In the genomic region with DNA sequence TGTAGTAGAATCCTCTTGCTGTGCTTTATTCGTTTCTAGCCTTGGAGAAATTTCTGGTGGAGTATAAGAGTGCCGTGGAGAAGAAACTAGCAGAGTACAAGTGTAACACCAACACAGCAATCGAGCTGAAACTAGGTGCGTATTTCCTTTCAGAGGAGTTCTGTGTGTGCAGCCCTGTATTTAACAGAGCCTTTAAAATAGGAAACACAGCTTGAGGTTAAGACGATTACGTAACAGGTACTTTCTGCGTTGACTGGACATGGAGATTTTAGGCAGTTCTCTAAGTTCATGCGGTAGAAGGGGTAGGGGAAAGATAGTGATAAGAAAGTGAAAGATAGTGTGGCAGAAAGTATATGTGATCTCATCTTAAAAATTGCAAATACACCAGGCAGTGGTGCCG, we compare ENCODE assay signal across 8 mouse cellular contexts. TPM values are rescaled to one million over a fixed set of nuclear protein-coding genes. Genes with fewer than 3 reads are reported as not detected.
DNase-seq lines count a peak whose midpoint lies in the region; ATAC-seq and TF ChIP-seq lines count a peak whose summit lies in the region.

No protein-coding gene starts in this region.

- peak overlapping the region; percentile 86 for H3K9ac ChIP-seq in forebrain, embryonic 11.5 days (ENCODE audit: low read length)
- H3K9ac ChIP-seq in liver, embryonic 14.5 days (replicated peaks), result peak overlapping the region; percentile 84
- H3K9ac ChIP-seq in stomach, postnatal 0 days (ENCODE audit: low read length), result peak overlapping the region; percentile 88

- no peaks in the 10 kb centered on the region for H3K27me3 ChIP-seq in spleen, adult 2 months (ENCODE audit: control insufficient read depth, insufficient read depth, low read length)
- no peaks in the 10 kb centered on the region for H3K27me3 ChIP-seq in forebrain, embryonic 11.5 days (ENCODE audit: control insufficient read depth, insufficient read depth, low read length)
- no peaks in the 10 kb centered on the region for H3K27me3 ChIP-seq in liver, embryonic 14.5 days (ENCODE audit: control insufficient read depth, insufficient read depth, low read length)
- H3K27me3 ChIP-seq in stomach, postnatal 0 days (ENCODE audit: control insufficient read depth, insufficient read depth, low read length), result no peaks in the 10 kb centered on the region

- peak overlapping the region; percentile 61 for H3K4me2 ChIP-seq in forebrain, embryonic 11.5 days (ENCODE audit: low read depth, low read length, severe bottlenecking)
- peak overlapping the region; percentile 82 for H3K4me2 ChIP-seq in liver, embryonic 14.5 days (ENCODE audit: low read depth)
- peak overlapping the region; percentile 81 for H3K4me2 ChIP-seq in stomach, postnatal 0 days (replicated peaks; ENCODE audit: low read depth)

- H3K36me3 ChIP-seq in spleen, adult 2 months (ENCODE audit: control insufficient read depth, insufficient read depth, low read length), result no peaks in the 10 kb centered on the region
- H3K36me3 ChIP-seq in forebrain, embryonic 11.5 days (ENCODE audit: control insufficient read depth, insufficient read depth, low read length), result peaks cover 2% of the 10 kb centered on the region; the same call in 1 of the 2 replicates
- peaks cover 22% of the 10 kb centered on the region for H3K36me3 ChIP-seq in liver, embryonic 14.5 days (replicated peaks; ENCODE audit: control insufficient read depth, insufficient read depth, low read depth)
- no peaks in the 10 kb centered on the region for H3K36me3 ChIP-seq in stomach, postnatal 0 days (ENCODE audit: control insufficient read depth, insufficient read depth, low read length)

- no peak for ATAC-seq in forebrain, embryonic 11.5 days (replicated peaks; ENCODE audit: low FRiP score)
- no peak for ATAC-seq in liver, embryonic 14.5 days (ENCODE audit: insufficient read depth)
- ATAC-seq in stomach, postnatal 0 days (ENCODE audit: low FRiP score, low TSS enrichment), result no peak

- no peak for TF ChIP-seq EP300 in liver, embryonic 14.5 days (IDR thresholded peaks at IDR 0.05; ENCODE audit: low read depth)
- TF ChIP-seq EP300 in stomach, postnatal 0 days (optimal IDR thresholded peaks at IDR 0.05), result no peak

- no peaks in the 10 kb centered on the region for H3K9me3 ChIP-seq in forebrain, embryonic 11.5 days (ENCODE audit: control insufficient read depth, low read length)
- no peaks in the 10 kb centered on the region for H3K9me3 ChIP-seq in liver, embryonic 14.5 days (ENCODE audit: control insufficient read depth, low read length)
- no peaks in the 10 kb centered on the region for H3K9me3 ChIP-seq in stomach, postnatal 0 days (ENCODE audit: control insufficient read depth, low read length)

- H3K4me1 ChIP-seq in spleen, adult 2 months (ENCODE audit: control insufficient read depth, insufficient read depth, insufficient read length), result no peaks in the 10 kb centered on the region; the same call in 1 of the 2 replicates
- no peaks in the 10 kb centered on the region; the same call in 1 of the 2 replicates for H3K4me1 ChIP-seq in forebrain, embryonic 11.5 days (replicated peaks; ENCODE audit: control insufficient read depth, insufficient read depth, low read length)
- peaks cover 4% of the 10 kb centered on the region in 2 experiments; a peak in 3 of 4 replicates for H3K4me1 ChIP-seq in liver, embryonic 14.5 days (replicated peaks; ENCODE audit: control insufficient read depth in 2 of 2, insufficient read depth in 2 of 2, low read length in 1 of 2)
- no peaks in the 10 kb centered on the region for H3K4me1 ChIP-seq in stomach, postnatal 0 days (replicated peaks; ENCODE audit: control insufficient read depth, insufficient read depth)

- WGBS in spleen, adult 2 months, result 15% methylated on average over 9 of the region's 9 CpGs
- WGBS in forebrain, embryonic 11.5 days, result 67% methylated on average over 9 of the region's 9 CpGs
- 11% methylated on average over 9 of the region's 9 CpGs for WGBS in liver, embryonic 14.5 days (ENCODE audit: insufficient replicate concordance)
- 51% methylated on average over 9 of the region's 9 CpGs for WGBS in stomach, postnatal 0 days

- peak overlapping the region; percentile 11; the same call in 1 of the 2 replicates for H3K4me3 ChIP-seq in spleen, adult 2 months (ENCODE audit: extremely low read depth, insufficient read depth, insufficient read length)
- H3K4me3 ChIP-seq in forebrain, embryonic 11.5 days (ENCODE audit: low read depth, low read length), result peak overlapping the region; percentile 79
- H3K4me3 ChIP-seq in liver, embryonic 14.5 days (ENCODE audit: insufficient read depth in 1 of 2, low read depth in 2 of 2, low read length in 2 of 2), result peak overlapping the region; percentile 87 to 91
- peak overlapping the region; percentile 86 for H3K4me3 ChIP-seq in stomach, postnatal 0 days (ENCODE audit: low read depth, low read length)

- TF ChIP-seq CTCF in spleen, adult 2 months (IDR thresholded peaks at IDR 0.05; ENCODE audit: extremely low read depth, insufficient read depth, insufficient read length, insufficient replicate concordance), result no peak
- no peak for TF ChIP-seq CTCF in liver, embryonic 14.5 days (IDR thresholded peaks at IDR 0.05; ENCODE audit: low read depth)
- TF ChIP-seq CTCF in stomach, postnatal 0 days (IDR thresholded peaks at IDR 0.05; ENCODE audit: low read depth), result no peak

- DNase-seq in spleen, adult 2 months (ENCODE audit: low read depth in 1 of 2, low spot score in 2 of 2), result no peak
- no peak for DNase-seq in spleen, adult 12 weeks (ENCODE audit: low spot score)
- no peak for DNase-seq in forebrain, embryonic 11.5 days (ENCODE audit: low spot score)
- peak in 1 of 3 experiments; percentile 29 for DNase-seq in liver, embryonic 14.5 days (ENCODE audit: low read depth in 3 of 3, low spot score in 3 of 3)
- DNase-seq in stomach, postnatal 0 days (ENCODE audit: low spot score), result no peak
- no peak for DNase-seq in thymus, postnatal 25 days
- DNase-seq in adrenal gland, postnatal 4 days (ENCODE audit: low spot score in 2 of 2), result no peak
- DNase-seq in urinary bladder, postnatal 14 days (ENCODE audit: low spot score), result no peak

- no peak overlapping the region for H3K27ac ChIP-seq in spleen, adult 2 months (ENCODE audit: insufficient read depth, low read length)
- H3K27ac ChIP-seq in forebrain, embryonic 11.5 days (ENCODE audit: low read depth, low read length), result no peak overlapping the region
- peak overlapping the region; percentile 47 for H3K27ac ChIP-seq in liver, embryonic 14.5 days
- H3K27ac ChIP-seq in stomach, postnatal 0 days (replicated peaks), result peak overlapping the region; percentile 88; the same call in 1 of the 2 replicates

- TF ChIP-seq POLR2A in spleen, adult 2 months (IDR thresholded peaks at IDR 0.05; ENCODE audit: low read depth, low read length), result no peak

RNA-seq across cellular contexts. Expression of a gene that starts 1.1 kb away (rescaled TPM):
- 2.5 and 3.4 TPM in 2 replicates for polyA plus RNA-seq in spleen, adult 2 months (2012; rRNA removed)
- 222 and 228 TPM in 2 replicates for polyA plus RNA-seq in forebrain, embryonic 11.5 days (2014; fragmentation: Nextera tagmentation; extraction: Ambion mirVana)
- polyA plus RNA-seq in liver, embryonic 14.5 days (2012; rRNA removed), result 41.3 and 69.4 TPM in 2 replicates
- polyA plus RNA-seq in liver, embryonic 14.5 days (2014; fragmentation: Nextera tagmentation; extraction: Ambion mirVana), result 120 and 122 TPM in 2 replicates
- 49.9 and 50.8 TPM in 2 replicates for polyA plus RNA-seq in stomach, postnatal 0 days (2015; fragmentation: Nextera tagmentation; extraction: Ambion mirVana)
- total RNA-seq in adrenal gland, postnatal 4 days (2021), result 10 to 100 TPM; 54.9 to 56.0 TPM

RNA-seq across cellular contexts. Expression of a gene that starts 22.3 kb away (rescaled TPM):
- 18.5 and 25.9 TPM in 2 replicates for polyA plus RNA-seq in spleen, adult 2 months (2012; rRNA removed)
- polyA plus RNA-seq in forebrain, embryonic 11.5 days (2014; fragmentation: Nextera tagmentation; extraction: Ambion mirVana), result 50.6 and 55.8 TPM in 2 replicates
- 12.8 and 13.1 TPM in 2 replicates for polyA plus RNA-seq in liver, embryonic 14.5 days (2012; rRNA removed)
- 23.0 and 24.0 TPM in 2 replicates for polyA plus RNA-seq in liver, embryonic 14.5 days (2014; fragmentation: Nextera tagmentation; extraction: Ambion mirVana)
- 28.0 and 31.2 TPM in 2 replicates for polyA plus RNA-seq in stomach, postnatal 0 days (2015; fragmentation: Nextera tagmentation; extraction: Ambion mirVana)
- total RNA-seq in adrenal gland, postnatal 4 days (2021), result 10 to 100 TPM; 81.7 to 81.8 TPM

Comparison
In these comparisons a context has a peak if more than half of its experiments do, and no peak if none do; other contexts are left out.
1. H3K27ac ChIP-seq: peak in liver, embryonic 14.5 days (single experiment) and stomach, postnatal 0 days (single experiment); none in spleen, adult 2 months (single experiment) and forebrain, embryonic 11.5 days (single experiment).
2. H3K4me3 ChIP-seq: peak in every context shown above with its lines; median percentile 89 in liver, embryonic 14.5 days; 86 in stomach, postnatal 0 days; 79 in forebrain, embryonic 11.5 days; 11 in spleen, adult 2 months.
3. Peak in every context shown above with its lines, with median percentiles within 50 percentile points of each other: H3K4me2 ChIP-seq and H3K9ac ChIP-seq.